Mouse (Mus musculus): ENCODE measurements around the gene Slco2b1. TPM values are rescaled to one million over a fixed set of nuclear protein-coding genes. Genes with fewer than 3 reads are reported as not detected.
"Not testable (repeated sequence)": the region's sequence is repeated elsewhere in the genome, so short reads cannot be mapped to it uniquely, and the experiment has no call there.

The Slco2b1 gene
- polyA plus RNA-seq, 1 experiment from 2014 or later = 3.9 TPM

DNA sequence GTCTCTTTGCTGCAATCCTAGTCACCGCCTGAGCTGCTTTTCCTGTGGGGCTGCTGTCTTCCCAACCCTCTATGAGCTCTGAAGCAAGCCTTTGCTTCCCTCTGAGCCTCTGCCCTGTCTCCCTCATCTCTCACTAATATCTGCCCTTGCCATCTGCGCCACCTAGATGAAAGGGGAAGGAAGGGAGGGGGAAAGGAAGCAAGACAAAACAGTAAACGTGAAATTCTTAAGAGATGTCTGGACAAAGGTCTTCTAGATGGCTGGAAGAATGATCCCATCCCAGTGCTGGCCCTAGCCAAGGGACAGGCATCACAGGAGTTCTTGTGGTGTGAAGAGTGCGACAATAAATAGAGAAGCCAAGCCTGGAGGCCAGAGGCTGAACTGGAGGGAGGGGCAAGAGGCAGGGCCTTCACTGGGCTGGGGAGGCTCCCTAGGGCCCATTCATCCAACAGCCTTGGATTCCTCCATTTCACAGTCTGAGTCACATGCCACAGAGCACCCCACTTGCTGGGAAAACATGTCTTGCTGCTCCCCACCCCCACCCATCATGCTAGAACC lies 4.0 kb downstream of the Slco2b1 start:
- H3K27ac ChIP-seq = no peak overlapping the region
- peaks cover 21% of the 10 kb centered on the region for H3K4me1 ChIP-seq
- ATAC-seq (ENCODE audit: insufficient number of reproducible peaks, low FRiP score, low TSS enrichment, low read depth) = no peak
- no peak overlapping the region for H3K4me2 ChIP-seq
- H3K9ac ChIP-seq = no peak overlapping the region
- H3K4me3 ChIP-seq = no peak overlapping the region
- H3K27me3 ChIP-seq = 0 out of 2 replicates have a peak, but pooled peaks cover 3% of the 10 kb centered on the region
- H3K9me3 ChIP-seq = no peaks in the 10 kb centered on the region
- H3K36me3 ChIP-seq = no peaks in the 10 kb centered on the region
- WGBS = 40% methylated on average over 4 of the region's 4 CpGs

DNA sequence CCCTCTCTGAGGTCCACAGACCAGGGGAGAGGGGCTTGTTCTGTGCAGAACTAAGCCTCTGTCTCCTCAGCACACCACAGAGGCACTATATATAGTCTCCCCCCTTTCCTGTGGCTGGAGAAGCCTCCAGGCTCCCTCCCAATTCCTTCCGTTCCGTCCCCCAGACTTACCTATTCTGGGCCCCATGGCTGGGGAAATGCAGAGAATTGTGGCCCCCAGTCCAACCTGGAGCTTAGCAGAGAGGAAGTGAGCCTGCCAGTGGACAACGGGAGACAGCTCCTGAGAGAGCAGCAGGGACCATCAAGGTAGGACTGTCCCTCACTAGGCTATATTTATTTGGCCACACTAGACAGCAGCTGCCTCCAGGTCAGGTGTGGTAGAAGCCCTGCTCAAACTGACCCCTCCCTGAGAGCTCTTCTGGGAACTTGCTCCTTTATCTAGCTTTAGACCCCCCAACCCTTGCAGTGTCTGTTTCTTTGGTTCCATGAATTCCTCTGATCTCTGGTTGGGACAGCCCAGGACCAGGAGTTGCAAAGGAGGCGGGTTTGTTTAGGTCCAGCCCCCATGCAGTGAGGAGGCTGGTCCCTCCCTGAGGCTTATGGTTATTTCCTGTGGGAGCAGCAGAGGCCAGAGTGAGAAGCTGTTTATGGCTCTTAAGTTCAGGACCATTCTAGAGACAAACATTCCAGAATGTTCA lies 4.7 kb downstream of the Slco2b1 start:
- whole genome bisulfite sequencing = 32% methylated on average over 4 of the region's 4 CpGs
- Histone ChIP-seq H3K36me3 (no peaks in the 10 kb centered on the region), H3K27me3 (0 out of 2 replicates have a peak, but pooled peaks cover 3% of the 10 kb centered on the region), H3K9ac (no peak overlapping the region), H3K9me3 (no peaks in the 10 kb centered on the region), H3K4me3 (no peak overlapping the region), H3K27ac (peak overlapping the region; percentile 33; the same call in 1 of the 2 replicates), H3K4me1 (peaks cover 21% of the 10 kb centered on the region), H3K4me2 (no peak overlapping the region)
- ATAC-seq (ENCODE audit: insufficient number of reproducible peaks, low FRiP score, low TSS enrichment, low read depth) = no peak

- no peak for ATAC-seq (ENCODE audit: insufficient number of reproducible peaks, low FRiP score, low TSS enrichment, low read depth)
- H3K27ac ChIP-seq = no peak overlapping the region
- no peak overlapping the region for H3K4me3 ChIP-seq
- no peak overlapping the region for H3K4me2 ChIP-seq
- no peaks in the 10 kb centered on the region for H3K9me3 ChIP-seq
- H3K27me3 ChIP-seq = 0 out of 2 replicates have a peak, but pooled peaks cover 3% of the 10 kb centered on the region
- peaks cover 21% of the 10 kb centered on the region for H3K4me1 ChIP-seq
- H3K36me3 ChIP-seq = no peaks in the 10 kb centered on the region
- no peak overlapping the region for H3K9ac ChIP-seq
- 82% methylated on average over 3 of the region's 3 CpGs for WGBS
Observed at GRCm38 (mm10) chr7:99704736-99705519, 6.2 kb downstream of the Slco2b1 start.

GRCm38 (mm10) chr7:99702201-99702600 lies 8.9 kb downstream of the Slco2b1 start:
- H3K27me3 ChIP-seq = no peaks in the 10 kb centered on the region
- peaks cover 12% of the 10 kb centered on the region for H3K4me1 ChIP-seq
- ATAC-seq (ENCODE audit: insufficient number of reproducible peaks, low FRiP score, low TSS enrichment, low read depth) = no peak
- 36% methylated on average over 6 of the region's 6 CpGs for WGBS
- no peak overlapping the region for H3K4me3 ChIP-seq
- H3K9me3 ChIP-seq = no peaks in the 10 kb centered on the region
- H3K9ac ChIP-seq = no peak overlapping the region
- no peak overlapping the region for H3K4me2 ChIP-seq
- H3K27ac ChIP-seq = no peak overlapping the region
- no peaks in the 10 kb centered on the region for H3K36me3 ChIP-seq

DNA sequence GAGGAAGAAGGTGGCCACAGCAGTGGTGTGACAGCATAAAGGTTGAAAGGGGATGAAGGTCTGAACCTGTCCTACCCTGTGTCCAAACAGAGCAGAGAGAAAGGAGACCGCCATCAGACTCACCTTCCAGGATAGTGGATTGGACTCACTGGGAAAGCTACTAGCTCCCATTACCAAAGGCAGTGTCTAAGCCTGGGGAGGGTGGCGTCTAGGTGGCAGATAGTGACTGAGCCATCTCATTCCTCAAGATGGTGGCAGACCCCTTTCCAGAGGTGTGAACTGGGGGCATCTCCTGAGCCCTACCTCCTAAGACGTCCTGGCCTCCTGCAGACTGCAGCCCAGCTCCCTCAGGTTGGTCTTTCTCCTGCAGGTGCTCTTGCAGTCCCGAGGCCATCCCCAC lies 10.5 kb downstream of the Slco2b1 start:
- ATAC-seq (ENCODE audit: insufficient number of reproducible peaks, low FRiP score, low TSS enrichment, low read depth) = no peak
- no peaks in the 10 kb centered on the region for H3K27me3 ChIP-seq
- H3K4me1 ChIP-seq = no peaks in the 10 kb centered on the region
- H3K9me3 ChIP-seq = no peaks in the 10 kb centered on the region
- no peak overlapping the region for H3K4me3 ChIP-seq
- no peak overlapping the region for H3K4me2 ChIP-seq
- no peaks in the 10 kb centered on the region for H3K36me3 ChIP-seq
- no peak overlapping the region for H3K9ac ChIP-seq
- 81% methylated on average over 4 of the region's 4 CpGs for WGBS
- no peak overlapping the region for H3K27ac ChIP-seq

DNA sequence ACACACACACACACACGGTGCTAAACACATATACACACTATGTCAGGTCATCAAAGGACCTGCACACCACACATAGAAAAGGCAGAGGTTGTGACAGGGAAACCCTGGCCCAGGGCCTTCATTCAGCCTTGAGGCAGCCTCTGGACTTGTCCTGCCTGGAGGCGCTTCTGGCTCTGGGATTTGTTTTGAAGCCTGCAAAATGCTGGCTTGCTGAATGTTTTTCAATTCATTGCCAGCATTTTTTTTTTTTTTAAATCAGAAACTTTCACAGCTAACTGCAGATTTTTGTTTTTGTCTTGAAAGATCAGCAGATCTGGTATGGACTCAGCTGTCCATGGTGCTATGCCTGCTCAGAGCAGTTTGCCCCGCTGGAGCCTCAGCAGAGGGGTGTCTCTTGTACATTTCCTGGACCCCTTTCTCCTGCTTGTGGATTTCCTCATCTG lies 11.4 kb downstream of the Slco2b1 start:
- Histone ChIP-seq H3K27me3 (no peaks in the 10 kb centered on the region), H3K9ac (no peak overlapping the region), H3K4me3 (no peak overlapping the region), H3K27ac (no peak overlapping the region), H3K4me2 (no peak overlapping the region), H3K36me3 (no peaks in the 10 kb centered on the region), H3K4me1 (no peaks in the 10 kb centered on the region), H3K9me3 (no peaks in the 10 kb centered on the region)
- 59% methylated on average over 3 of the region's 3 CpGs for WGBS
- ATAC-seq (ENCODE audit: insufficient number of reproducible peaks, low FRiP score, low TSS enrichment, low read depth) = no peak

GRCm38 (mm10) chr7:99699106-99699505 lies 12.0 kb downstream of the Slco2b1 start:
- H3K4me1 ChIP-seq = no peaks in the 10 kb centered on the region
- H3K9ac ChIP-seq = no peak overlapping the region
- no peak overlapping the region for H3K4me2 ChIP-seq
- WGBS = 39% methylated on average over 3 of the region's 3 CpGs
- H3K36me3 ChIP-seq = no peaks in the 10 kb centered on the region
- no peak overlapping the region for H3K27ac ChIP-seq
- H3K9me3 ChIP-seq = no peaks in the 10 kb centered on the region
- ATAC-seq (ENCODE audit: insufficient number of reproducible peaks, low FRiP score, low TSS enrichment, low read depth) = no peak
- no peaks in the 10 kb centered on the region for H3K27me3 ChIP-seq
- no peak overlapping the region for H3K4me3 ChIP-seq

DNA sequence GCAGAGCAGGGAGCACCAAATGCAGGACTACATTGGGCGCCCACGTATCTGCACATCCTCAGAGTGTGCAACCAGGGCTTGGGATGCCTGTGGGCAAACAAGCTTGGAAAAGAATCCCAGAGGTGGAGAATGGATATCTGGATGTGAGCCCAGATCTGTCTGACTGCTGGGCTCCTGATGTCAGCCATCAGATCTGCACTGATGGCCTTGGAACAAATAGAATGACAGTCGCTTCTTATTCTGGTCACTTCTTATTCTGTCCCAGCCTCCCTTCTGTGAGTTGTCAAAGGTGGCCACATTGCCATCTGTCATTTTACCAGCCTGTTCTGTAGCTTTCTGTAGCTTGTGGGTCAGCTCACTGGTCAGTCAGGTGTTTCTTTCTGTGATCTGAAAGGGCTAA lies 12.6 kb downstream of the Slco2b1 start:
- no peaks in the 10 kb centered on the region for H3K36me3 ChIP-seq
- H3K4me3 ChIP-seq = no peak overlapping the region
- H3K4me2 ChIP-seq = no peak overlapping the region
- no peak overlapping the region for H3K27ac ChIP-seq
- 87% methylated on average over 3 of the region's 3 CpGs for WGBS
- H3K9me3 ChIP-seq = no peaks in the 10 kb centered on the region
- H3K27me3 ChIP-seq = no peaks in the 10 kb centered on the region
- H3K9ac ChIP-seq = no peak overlapping the region
- no peaks in the 10 kb centered on the region for H3K4me1 ChIP-seq
- ATAC-seq (ENCODE audit: insufficient number of reproducible peaks, low FRiP score, low TSS enrichment, low read depth) = no peak

DNA sequence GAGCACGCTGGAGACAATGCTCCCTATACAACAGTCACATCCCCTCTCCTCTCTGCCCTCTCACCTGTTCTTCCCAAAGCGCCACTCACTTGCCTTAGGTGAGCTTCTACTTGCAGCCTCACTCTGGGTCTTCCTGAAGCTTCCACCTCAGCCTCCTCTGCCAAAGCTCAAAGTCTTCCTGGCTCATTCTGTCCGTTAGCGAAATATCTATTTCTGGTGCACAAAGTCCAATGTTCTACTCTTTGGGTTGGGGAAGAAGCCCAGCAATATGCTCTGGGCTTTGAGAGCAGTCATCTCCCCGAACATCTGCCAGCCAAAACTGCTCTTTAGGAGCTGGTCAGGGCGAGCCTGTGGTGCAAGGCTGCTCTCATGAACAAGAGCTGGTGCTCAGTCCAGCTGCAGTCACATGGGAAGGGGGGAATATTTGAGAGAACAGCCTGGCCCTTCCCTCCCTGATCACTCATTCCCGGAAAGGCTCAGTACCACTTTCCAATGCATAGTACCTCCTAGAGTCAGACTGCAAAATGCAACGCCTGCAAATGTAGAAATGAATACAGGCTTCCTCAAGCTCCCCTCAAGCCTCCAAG lies 15.6 kb downstream of the Slco2b1 start:
- H3K27me3 ChIP-seq = no peaks in the 10 kb centered on the region
- no peak overlapping the region for H3K27ac ChIP-seq
- H3K9me3 ChIP-seq = no peaks in the 10 kb centered on the region
- no peaks in the 10 kb centered on the region for H3K4me1 ChIP-seq
- H3K4me2 ChIP-seq = no peak overlapping the region
- 84% methylated on average over 8 of the region's 8 CpGs for WGBS
- no peak for ATAC-seq (ENCODE audit: insufficient number of reproducible peaks, low FRiP score, low TSS enrichment, low read depth)
- H3K36me3 ChIP-seq = no peaks in the 10 kb centered on the region
- no peak overlapping the region for H3K9ac ChIP-seq
- H3K4me3 ChIP-seq = no peak overlapping the region

GRCm38 (mm10) chr7:99694424-99694823 lies 16.7 kb downstream of the Slco2b1 start:
- not testable (repeated sequence) for H3K9me3 ChIP-seq; H3K27me3 ChIP-seq; ATAC-seq (ENCODE audit: insufficient number of reproducible peaks, low FRiP score, low TSS enrichment, low read depth); H3K27ac ChIP-seq; H3K4me1 ChIP-seq; H3K9ac ChIP-seq; H3K36me3 ChIP-seq; H3K4me3 ChIP-seq; H3K4me2 ChIP-seq
- WGBS = 60% methylated on average over 5 of the region's 5 CpGs

DNA sequence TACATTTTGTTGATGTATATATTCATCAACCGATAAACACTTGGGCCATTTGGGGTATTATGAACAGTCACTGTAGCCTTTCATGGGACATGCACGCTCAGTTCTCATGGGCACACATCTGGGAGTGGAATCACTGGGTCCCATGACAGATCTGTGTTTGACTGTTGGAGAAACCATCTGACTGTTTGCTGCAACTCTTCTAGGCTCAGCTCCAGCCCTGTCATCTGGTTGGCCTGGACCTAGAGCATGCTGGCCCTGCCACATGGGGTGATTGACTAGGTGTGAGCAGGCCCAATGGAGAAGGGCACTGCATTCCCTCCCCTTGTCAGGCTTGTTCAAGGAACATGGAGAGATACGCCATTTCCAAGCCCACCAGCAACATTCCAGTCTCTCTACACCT lies 17.2 kb downstream of the Slco2b1 start:
- Histone ChIP-seq H3K9ac (no peak overlapping the region), H3K27me3 (no peaks in the 10 kb centered on the region), H3K4me3 (no peak overlapping the region), H3K36me3 (no peaks in the 10 kb centered on the region), H3K4me2 (no peak overlapping the region), H3K27ac (no peak overlapping the region), H3K4me1 (no peaks in the 10 kb centered on the region), H3K9me3 (no peaks in the 10 kb centered on the region)
- WGBS = 85% methylated on average over 3 of the region's 3 CpGs
- ATAC-seq (ENCODE audit: insufficient number of reproducible peaks, low FRiP score, low TSS enrichment, low read depth) = no peak

DNA sequence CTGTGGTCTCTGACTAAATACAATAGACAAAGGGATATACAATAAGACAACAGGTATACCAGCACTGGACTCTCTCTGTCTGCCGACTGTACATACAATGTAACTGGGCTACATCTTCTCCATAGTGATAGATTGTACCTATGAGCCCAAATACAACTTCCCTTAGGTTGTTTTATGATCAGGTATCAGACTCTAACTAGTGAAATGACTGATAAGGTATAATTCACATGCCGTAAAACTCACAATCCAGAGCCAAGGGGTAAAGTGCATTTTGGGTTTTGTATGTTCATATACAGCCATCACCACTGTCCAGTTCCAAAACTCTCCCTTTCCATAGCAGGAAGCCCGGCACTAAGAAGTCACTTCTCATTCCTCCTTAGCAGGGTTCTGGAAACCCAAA lies 17.8 kb downstream of the Slco2b1 start:
- H3K4me2 ChIP-seq = no peak overlapping the region
- ATAC-seq (ENCODE audit: insufficient number of reproducible peaks, low FRiP score, low TSS enrichment, low read depth) = no peak
- no peak overlapping the region for H3K4me3 ChIP-seq
- H3K4me1 ChIP-seq = no peaks in the 10 kb centered on the region
- H3K27me3 ChIP-seq = no peaks in the 10 kb centered on the region
- H3K36me3 ChIP-seq = no peaks in the 10 kb centered on the region
- H3K9me3 ChIP-seq = no peaks in the 10 kb centered on the region
- H3K9ac ChIP-seq = no peak overlapping the region
- WGBS = 94% methylated on average over 3 of the region's 3 CpGs
- no peak overlapping the region for H3K27ac ChIP-seq

Measured in limb, embryonic 15.5 days (tissue).